Mouse (Mus musculus): Measurements from ENCODE around the gene Snx30.
A peak's percentile ranks its signal among the peaks of the same experiment; 100 is the strongest.

Gene Snx30

GRCm38 (mm10) chr4:59795788-59796455 is 9.7 kb upstream of the Snx30 start:
- no peak for DNase-seq

- DNase-seq = no peak
Observed at GRCm38 (mm10) chr4:59800181-59800580, 5.5 kb upstream of the Snx30 start.

GRCm38 (mm10) chr4:59801489-59801888 is 4.2 kb upstream of the Snx30 start, which contains the start of gene Inip:
Inip (minus strand) TSS chr4:59801589.
- DNase-seq = no peak

GRCm38 (mm10) chr4:59802107-59802506 is 3.5 kb upstream of the Snx30 start:
- peak; percentile 75 for DNase-seq

- DNase-seq = no peak
Observed at GRCm38 (mm10) chr4:59802792-59803191, 2.8 kb upstream of the Snx30 start.

GRCm38 (mm10) chr4:59803358-59803757 is 2.3 kb upstream of the Snx30 start:
- no peak for DNase-seq

- no peak for DNase-seq
Observed at GRCm38 (mm10) chr4:59804754-59805153, 886 bp upstream of the Snx30 start.

- no peak for DNase-seq
Observed at GRCm38 (mm10) chr4:59805968-59806878, 583 bp downstream of the Snx30 start.

GRCm38 (mm10) chr4:59806879-59807195 is 1.2 kb downstream of the Snx30 start:
- DNase-seq = no peak

GRCm38 (mm10) chr4:59807521-59807920 is 1.9 kb downstream of the Snx30 start:
- DNase-seq = no peak

- DNase-seq = no peak
Observed at GRCm38 (mm10) chr4:59808396-59808795, 2.8 kb downstream of the Snx30 start.

- no peak for DNase-seq
Observed at GRCm38 (mm10) chr4:59814094-59814493, 8.5 kb downstream of the Snx30 start.

- DNase-seq = no peak
Observed at GRCm38 (mm10) chr4:59815121-59815810, 9.6 kb downstream of the Snx30 start.

- DNase-seq = no peak
Observed at GRCm38 (mm10) chr4:59816016-59816415, 10.4 kb downstream of the Snx30 start.

GRCm38 (mm10) chr4:59816477-59816876 is 10.8 kb downstream of the Snx30 start:
- DNase-seq = no peak

- DNase-seq = no peak
Observed at GRCm38 (mm10) chr4:59817790-59818189, 12.2 kb downstream of the Snx30 start.

GRCm38 (mm10) chr4:59818498-59818897 is 12.9 kb downstream of the Snx30 start:
- no peak for DNase-seq

- no peak for DNase-seq
Observed at GRCm38 (mm10) chr4:59819054-59819472, 13.4 kb downstream of the Snx30 start.

- DNase-seq = no peak
Observed at GRCm38 (mm10) chr4:59819477-59820022, 13.9 kb downstream of the Snx30 start.

GRCm38 (mm10) chr4:59821516-59821915 is 15.9 kb downstream of the Snx30 start:
- no peak for DNase-seq

GRCm38 (mm10) chr4:59822119-59822518 is 16.5 kb downstream of the Snx30 start:
- no peak for DNase-seq

- peak; percentile 81 for DNase-seq
Observed at GRCm38 (mm10) chr4:59823470-59823869, 17.8 kb downstream of the Snx30 start.

GRCm38 (mm10) chr4:59824860-59825259 is 19.2 kb downstream of the Snx30 start:
- no peak for DNase-seq

Measured in layer of hippocampus, adult 9-11 months (tissue).